Mouse (Mus musculus) cerebellum, adult (tissue): ENCODE data around the gene Thsd7b.

Experiments
- ATAC-seq: cut with Nextera tagmentation; 2 replicates; pipeline ENCODE4 v1.9.2; 2017; ENCODE audit warnings: mild to moderate bottlenecking, moderate library complexity, mixed read lengths; ENCODE audit not compliant: insufficient number of reproducible peaks, low FRiP score, low TSS enrichment

The Thsd7b gene

GRCm38 (mm10) chr1:130262046-130262445 lies 988.9 kb downstream of the Thsd7b start:
- no peak for ATAC-seq
